Mouse (Mus musculus): ENCODE measurements around the gene Cpm. TPM values are rescaled to one million over a fixed set of nuclear protein-coding genes. Genes with fewer than 3 reads are reported as not detected.

The Cpm gene
- polyA plus RNA-seq, 1 experiment from 2014 or later: 6.2 TPM

- no peak for ATAC-seq (ENCODE audit: low read depth)
- H3K4me1 ChIP-seq (replicated peaks): peaks cover 12% of the 10 kb centered on the region
- WGBS: 92% methylated on average over 9 of the region's 9 CpGs
- H3K4me3 ChIP-seq: no peak overlapping the region
- no peaks in the 10 kb centered on the region for H3K36me3 ChIP-seq
- H3K9ac ChIP-seq: no peak overlapping the region
- H3K9me3 ChIP-seq: no peaks in the 10 kb centered on the region
- H3K27ac ChIP-seq (replicated peaks): no peak overlapping the region
- no peak overlapping the region for H3K4me2 ChIP-seq
- no peaks in the 10 kb centered on the region for H3K27me3 ChIP-seq
Measured at GRCm38 (mm10) chr10:117666947-117667630, 37.8 kb downstream of the Cpm start.

GRCm38 (mm10) chr10:117667663-117668507 is 38.6 kb downstream of the Cpm start:
- H3K27ac ChIP-seq (replicated peaks): no peak overlapping the region
- no peak for ATAC-seq (ENCODE audit: low read depth)
- H3K36me3 ChIP-seq: no peaks in the 10 kb centered on the region
- 94% methylated on average over 28 of the region's 28 CpGs for WGBS
- no peak overlapping the region for H3K4me2 ChIP-seq
- no peaks in the 10 kb centered on the region for H3K9me3 ChIP-seq
- peaks cover 20% of the 10 kb centered on the region for H3K4me1 ChIP-seq (replicated peaks)
- no peak overlapping the region for H3K4me3 ChIP-seq
- no peak overlapping the region for H3K9ac ChIP-seq
- H3K27me3 ChIP-seq: no peaks in the 10 kb centered on the region

- 82% methylated on average over 10 of the region's 10 CpGs for WGBS
Measured at GRCm38 (mm10) chr10:117668546-117669300, 39.4 kb downstream of the Cpm start.

GRCm38 (mm10) chr10:117669449-117670090 is 40.3 kb downstream of the Cpm start:
- no peak overlapping the region for H3K4me2 ChIP-seq
- H3K4me3 ChIP-seq: no peak overlapping the region
- no peaks in the 10 kb centered on the region for H3K9me3 ChIP-seq
- no peak overlapping the region for H3K9ac ChIP-seq
- peaks cover 16% of the 10 kb centered on the region for H3K4me1 ChIP-seq (replicated peaks)
- no peaks in the 10 kb centered on the region for H3K27me3 ChIP-seq
- H3K27ac ChIP-seq (replicated peaks): no peak overlapping the region
- 49% methylated on average over 10 of the region's 10 CpGs for WGBS
- ATAC-seq (ENCODE audit: low read depth): no peak
- H3K36me3 ChIP-seq: no peaks in the 10 kb centered on the region

More at GRCm38 (mm10) chr10:117668546-117669300, 39.4 kb downstream of the Cpm start:
- Histone ChIP-seq H3K4me2 (no peak overlapping the region), H3K9ac (no peak overlapping the region), H3K4me3 (no peak overlapping the region), H3K27ac (replicated peaks) (no peak overlapping the region), H3K4me1 (replicated peaks) (peaks cover 21% of the 10 kb centered on the region), H3K27me3 (no peaks in the 10 kb centered on the region), H3K36me3 (no peaks in the 10 kb centered on the region), H3K9me3 (no peaks in the 10 kb centered on the region)
- no peak for ATAC-seq (ENCODE audit: low read depth)

- H3K4me3 ChIP-seq: no peak overlapping the region
- H3K27ac ChIP-seq (replicated peaks): no peak overlapping the region
- H3K9me3 ChIP-seq: no peaks in the 10 kb centered on the region
- peaks cover 16% of the 10 kb centered on the region for H3K4me1 ChIP-seq (replicated peaks)
- WGBS: 50% methylated on average over 3 of the region's 3 CpGs
- ATAC-seq (ENCODE audit: low read depth): no peak
- H3K9ac ChIP-seq: no peak overlapping the region
- no peaks in the 10 kb centered on the region for H3K27me3 ChIP-seq
- no peaks in the 10 kb centered on the region for H3K36me3 ChIP-seq
- no peak overlapping the region for H3K4me2 ChIP-seq
Measured at GRCm38 (mm10) chr10:117670092-117670491, 40.8 kb downstream of the Cpm start.

GRCm38 (mm10) chr10:117670791-117671190 is 41.5 kb downstream of the Cpm start:
- Histone ChIP-seq H3K4me3 (no peak overlapping the region), H3K27me3 (no peaks in the 10 kb centered on the region), H3K4me2 (no peak overlapping the region), H3K9ac (no peak overlapping the region), H3K27ac (replicated peaks) (no peak overlapping the region), H3K9me3 (no peaks in the 10 kb centered on the region), H3K4me1 (replicated peaks) (peaks cover 16% of the 10 kb centered on the region), H3K36me3 (no peaks in the 10 kb centered on the region)
- ATAC-seq (ENCODE audit: low read depth): no peak
- WGBS: 88% methylated on average over 5 of the region's 5 CpGs

- Histone ChIP-seq H3K27me3 (no peaks in the 10 kb centered on the region), H3K36me3 (no peaks in the 10 kb centered on the region), H3K4me1 (replicated peaks) (peaks cover 20% of the 10 kb centered on the region), H3K4me3 (no peak overlapping the region), H3K27ac (replicated peaks) (no peak overlapping the region), H3K9me3 (no peaks in the 10 kb centered on the region), H3K9ac (no peak overlapping the region), H3K4me2 (no peak overlapping the region)
- 89% methylated on average over 9 of the region's 9 CpGs for WGBS
- ATAC-seq (ENCODE audit: low read depth): no peak
Measured at GRCm38 (mm10) chr10:117671266-117671665, 42.0 kb downstream of the Cpm start.

- Histone ChIP-seq H3K9me3 (no peaks in the 10 kb centered on the region), H3K9ac (no peak overlapping the region), H3K27ac (replicated peaks) (0 out of 2 replicates have a peak overlapping the region, but pooled peaks have one; percentile 13), H3K4me3 (no peak overlapping the region), H3K4me1 (replicated peaks) (peaks cover 26% of the 10 kb centered on the region), H3K4me2 (no peak overlapping the region), H3K36me3 (no peaks in the 10 kb centered on the region), H3K27me3 (no peaks in the 10 kb centered on the region)
- 88% methylated on average over 13 of the region's 13 CpGs for WGBS
- no peak for ATAC-seq (ENCODE audit: low read depth)
Measured at GRCm38 (mm10) chr10:117671930-117672666, 42.8 kb downstream of the Cpm start.

- Histone ChIP-seq H3K4me1 (replicated peaks) (peaks cover 26% of the 10 kb centered on the region), H3K4me3 (no peak overlapping the region), H3K27ac (replicated peaks) (0 out of 2 replicates have a peak overlapping the region, but pooled peaks have one; percentile 13), H3K36me3 (no peaks in the 10 kb centered on the region), H3K4me2 (no peak overlapping the region), H3K9me3 (no peaks in the 10 kb centered on the region), H3K9ac (no peak overlapping the region), H3K27me3 (no peaks in the 10 kb centered on the region)
- no peak for ATAC-seq (ENCODE audit: low read depth)
- WGBS: 56% methylated on average over 7 of the region's 7 CpGs
Measured at GRCm38 (mm10) chr10:117672693-117673092, 43.4 kb downstream of the Cpm start.

- no peak overlapping the region for H3K4me3 ChIP-seq
- no peak overlapping the region for H3K27ac ChIP-seq (replicated peaks)
- H3K9ac ChIP-seq: no peak overlapping the region
- ATAC-seq (ENCODE audit: low read depth): no peak
- no peaks in the 10 kb centered on the region for H3K36me3 ChIP-seq
- 83% methylated on average over 1 of the region's 1 CpGs for WGBS
- peaks cover 26% of the 10 kb centered on the region for H3K4me1 ChIP-seq (replicated peaks)
- H3K4me2 ChIP-seq: no peak overlapping the region
- H3K9me3 ChIP-seq: no peaks in the 10 kb centered on the region
- no peaks in the 10 kb centered on the region for H3K27me3 ChIP-seq
Measured at GRCm38 (mm10) chr10:117673913-117674312, 44.6 kb downstream of the Cpm start.

GRCm38 (mm10) chr10:117674359-117675019 is 45.2 kb downstream of the Cpm start:
- H3K9ac ChIP-seq: no peak overlapping the region
- H3K27ac ChIP-seq (replicated peaks): no peak overlapping the region
- H3K4me1 ChIP-seq (replicated peaks): peaks cover 23% of the 10 kb centered on the region
- H3K36me3 ChIP-seq: no peaks in the 10 kb centered on the region
- WGBS: 85% methylated on average over 3 of the region's 3 CpGs
- H3K4me3 ChIP-seq: no peak overlapping the region
- no peaks in the 10 kb centered on the region for H3K27me3 ChIP-seq
- ATAC-seq (ENCODE audit: low read depth): no peak
- H3K4me2 ChIP-seq: no peak overlapping the region
- H3K9me3 ChIP-seq: no peaks in the 10 kb centered on the region
